ENCODE assay signal across 7 mouse cellular contexts in genomic region chr13:54249007-54249406, GRCm38 (mm10). TPM values are rescaled to one million over a fixed set of nuclear protein-coding genes. Genes with fewer than 3 reads are reported as not detected.
DNase-seq lines count a peak whose midpoint lies in the region; ATAC-seq and TF ChIP-seq lines count a peak whose summit lies in the region.

No protein-coding gene starts in this region.

- H3K27ac ChIP-seq in kidney, embryonic 16.5 days (ENCODE audit: low read length) = peak overlapping the region; percentile 66
- no peak overlapping the region for H3K27ac ChIP-seq in neural tube, embryonic 14.5 days (ENCODE audit: low read depth, low read length)
- no peak overlapping the region for H3K27ac ChIP-seq in left cerebral cortex, adult 2 months

- no peaks in the 10 kb centered on the region for H3K36me3 ChIP-seq in kidney, embryonic 16.5 days (ENCODE audit: insufficient read depth, low read length)
- H3K36me3 ChIP-seq in neural tube, embryonic 14.5 days (ENCODE audit: control insufficient read depth, insufficient read depth, low read length) = no peaks in the 10 kb centered on the region

- H3K9me3 ChIP-seq in kidney, embryonic 16.5 days (ENCODE audit: low read length) = no peaks in the 10 kb centered on the region
- no peaks in the 10 kb centered on the region for H3K9me3 ChIP-seq in neural tube, embryonic 14.5 days (ENCODE audit: control insufficient read depth, low read length)

- peak; percentile 82 for ATAC-seq in kidney, embryonic 16.5 days (ENCODE audit: low FRiP score, low TSS enrichment)
- ATAC-seq in neural tube, embryonic 14.5 days (ENCODE audit: low read depth) = no peak

- H3K4me3 ChIP-seq in kidney, embryonic 16.5 days (ENCODE audit: low read length) = no peak overlapping the region
- H3K4me3 ChIP-seq in neural tube, embryonic 14.5 days (ENCODE audit: low read depth, low read length) = no peak overlapping the region
- H3K4me3 ChIP-seq in left cerebral cortex, adult 2 months = no peak overlapping the region

- no peaks in the 10 kb centered on the region for H3K27me3 ChIP-seq in kidney, embryonic 16.5 days (ENCODE audit: insufficient read depth, low read length)
- H3K27me3 ChIP-seq in neural tube, embryonic 14.5 days (ENCODE audit: control insufficient read depth, insufficient read depth, low read length) = no peaks in the 10 kb centered on the region

- intact Hi-C loops in left cerebral cortex, adult 2 months (cut with DNase I) = loop anchor here (2.0 to 5.0 kb wide), 2 partner anchors 72 to 323 kb away; no protein-coding TSS in a partner anchor

- peaks cover 14% of the 10 kb centered on the region; the same call in 1 of the 2 replicates for H3K4me1 ChIP-seq in kidney, embryonic 16.5 days (ENCODE audit: insufficient read depth, low read length)
- H3K4me1 ChIP-seq in neural tube, embryonic 14.5 days (ENCODE audit: control insufficient read depth, insufficient read depth, low read length) = 0 out of 2 replicates have a peak, but pooled peaks cover 5% of the 10 kb centered on the region

- no peak for TF ChIP-seq CTCF in left cerebral cortex, adult 2 months (IDR thresholded peaks at IDR 0.05)

- no peak overlapping the region for H3K9ac ChIP-seq in kidney, embryonic 16.5 days (replicated peaks; ENCODE audit: low read length)
- 0 out of 2 replicates have a peak overlapping the region, but pooled peaks have one; percentile 7 for H3K9ac ChIP-seq in neural tube, embryonic 14.5 days (replicated peaks; ENCODE audit: low read depth, low read length)

- H3K4me2 ChIP-seq in kidney, embryonic 16.5 days (replicated peaks; ENCODE audit: low read depth, low read length) = no peak overlapping the region
- H3K4me2 ChIP-seq in neural tube, embryonic 14.5 days (ENCODE audit: low read depth, low read length) = no peak overlapping the region

- 14% methylated on average over 4 of the region's 4 CpGs for WGBS in kidney, embryonic 16.5 days
- 48% methylated on average over 4 of the region's 4 CpGs for WGBS in neural tube, embryonic 14.5 days

- peak; percentile 99 for DNase-seq in 3T3-L1 (ENCODE audit: low read depth, low spot score)
- DNase-seq in MN1 (ENCODE audit: low spot score) = peak; percentile 34
- DNase-seq in heart, adult 8-10 months (ENCODE audit: low spot score) = peak; percentile 63
- no peak for DNase-seq in left cerebral cortex, adult 2 months (ENCODE audit: extremely low spot score in 1 of 2, low spot score in 2 of 2)
- no peak for DNase-seq in ovary, adult 18-20 months (ENCODE audit: low spot score)

RNA-seq across cellular contexts. Expression of gene Hrh2, which starts 57.1 kb away (rescaled TPM):
- under 1 TPM; 0.60 to 0.75 (median 0.64) TPM for total RNA-seq in heart, adult 8-10 months (2022)
- 0.06 TPM in 1 of 2 replicates, not detected in the other for polyA plus RNA-seq in kidney, embryonic 16.5 days (2015; fragmentation: Nextera tagmentation; extraction: Ambion mirVana)
- polyA plus RNA-seq in neural tube, embryonic 14.5 days (2014; fragmentation: Nextera tagmentation; extraction: Ambion mirVana) = 0.50 and 0.52 TPM in 2 replicates
- total RNA-seq in left cerebral cortex, adult 2 months (2021) = 10 to 100 TPM; 14.6 to 17.5 TPM

Comparison
In these comparisons a context has a peak if more than half of its experiments do, and no peak if none do; other contexts are left out.
1. DNase-seq: peak in 3T3-L1 (single experiment), MN1 (single experiment) and heart, adult 8-10 months (single experiment); none in left cerebral cortex, adult 2 months (0 of 2) and ovary, adult 18-20 months (single experiment).
2. RNA of gene Hrh2, which starts 57.1 kb away (total RNA-seq): 14.6 to 17.5 TPM in left cerebral cortex, adult 2 months; 0.60 to 0.75 TPM in heart, adult 8-10 months; every median in the first group is over 4 times any median in the second.